Mouse (Mus musculus) testis, postnatal 10 days (tissue): Measurements from ENCODE around the gene Ttll9.

ENCODE experiments used
- DNase-seq: peaks from one replicate; pipeline ENCODE4 v3.0.0; 2021; ENCODE audit warnings: low spot score

Ttll9 gene

GRCm38 (mm10) chr2:153014758-153015593 lies 52.7 kb downstream of the Ttll9 start, which contains the start of gene Pdrg1:
Gene Pdrg1, minus strand, starts transcription at chr2:153015427.
- DNase-seq, result peak; percentile 96

DNA sequence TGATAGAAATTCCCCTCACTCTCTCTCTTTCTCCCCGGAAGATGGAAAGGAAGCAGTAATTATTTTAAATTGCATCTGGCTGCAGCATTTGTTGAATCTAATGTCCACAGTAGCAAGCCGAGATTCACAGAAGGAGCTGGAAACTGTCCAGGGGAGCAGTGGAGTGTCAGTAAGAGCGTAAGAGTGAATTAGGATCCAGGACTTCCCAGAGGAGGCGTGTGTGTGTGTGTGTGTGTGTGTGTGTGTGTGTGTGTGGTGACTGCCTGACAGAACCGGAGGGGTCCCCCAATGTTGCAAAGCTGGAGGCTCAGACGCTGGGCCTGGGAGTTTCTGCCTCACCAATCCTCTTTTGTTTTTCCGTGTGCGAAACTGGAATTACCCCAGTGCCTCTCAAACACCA lies 53.5 kb downstream of the Ttll9 start:
- no peak for DNase-seq

DNA sequence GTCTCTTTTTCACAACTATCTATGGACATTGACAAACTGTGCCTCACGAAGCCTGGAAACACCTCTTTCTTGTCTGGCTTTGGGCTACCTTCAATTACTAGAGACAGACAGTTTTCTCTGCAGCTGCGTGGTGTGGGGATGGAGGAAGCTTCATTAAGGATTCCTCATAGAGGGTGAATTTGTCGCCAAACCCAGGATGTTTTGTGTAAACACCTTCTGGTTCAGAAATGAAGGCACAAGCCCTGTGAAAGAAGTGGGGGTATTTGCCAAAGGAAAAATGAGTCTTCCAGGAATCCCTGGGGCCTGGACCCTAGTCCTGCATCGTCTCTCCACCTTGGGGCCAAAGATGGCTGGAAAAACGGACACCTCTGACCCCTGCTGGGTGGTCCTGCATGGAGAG lies 54.5 kb downstream of the Ttll9 start:
- DNase-seq, result no peak

DNA sequence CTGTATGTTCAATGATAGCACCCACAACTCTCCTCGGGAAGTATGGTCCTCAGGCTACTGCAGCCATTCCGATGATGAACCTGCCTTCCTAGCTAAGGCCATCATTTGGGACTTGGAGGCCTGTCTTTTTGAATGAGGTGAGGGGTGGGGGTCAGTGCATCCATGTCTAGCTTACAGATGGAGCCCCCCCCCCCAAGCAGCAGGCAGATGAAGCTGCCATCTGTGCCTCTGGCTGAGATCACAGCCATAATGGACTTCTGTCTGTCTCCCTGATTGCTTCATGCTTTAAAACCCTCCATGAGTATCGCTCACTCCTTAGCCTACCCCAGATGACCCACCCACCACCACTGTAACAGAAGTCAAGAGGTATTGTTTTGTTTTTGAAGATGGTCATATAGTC lies 57.1 kb downstream of the Ttll9 start:
- no peak for DNase-seq

DNA sequence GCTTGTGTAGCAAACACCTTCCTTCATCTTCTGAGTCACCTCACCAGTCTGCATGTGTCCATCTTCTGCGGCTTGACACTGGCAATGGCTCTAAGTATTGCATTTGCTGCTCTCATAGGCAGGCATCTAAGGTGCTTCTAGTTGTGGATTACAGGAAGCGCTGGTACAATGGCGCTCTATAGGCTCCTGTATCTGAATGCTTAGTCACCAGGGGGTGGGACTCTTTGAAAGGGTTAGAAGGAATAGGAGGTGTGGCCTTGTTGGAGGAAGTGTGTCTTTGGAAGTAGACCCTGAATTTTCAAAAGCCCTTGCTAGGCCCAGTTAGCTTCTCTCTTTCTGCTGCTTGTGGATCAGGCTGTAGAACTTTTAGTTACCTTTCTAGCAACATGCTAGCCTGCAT lies 58.9 kb downstream of the Ttll9 start:
- DNase-seq, result no peak

DNA sequence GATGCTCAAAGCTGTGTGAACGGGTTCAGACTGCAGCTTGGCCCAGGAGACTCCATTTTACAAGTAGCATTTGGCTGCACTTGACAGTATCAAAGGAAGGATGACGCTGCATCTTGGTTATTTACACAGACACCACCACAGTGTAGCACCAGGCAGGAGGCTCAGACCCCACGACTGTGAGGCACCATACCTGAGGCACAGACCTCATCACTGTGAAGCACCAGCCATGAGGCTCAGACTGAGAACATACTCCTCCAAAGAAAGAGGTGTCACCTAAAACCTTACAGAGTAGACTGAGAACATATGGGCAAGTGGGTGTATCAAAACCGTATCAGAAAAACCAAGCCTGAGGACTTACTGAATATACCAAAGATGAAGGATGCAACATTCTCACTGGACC lies 60.6 kb downstream of the Ttll9 start:
- no peak for DNase-seq

DNA sequence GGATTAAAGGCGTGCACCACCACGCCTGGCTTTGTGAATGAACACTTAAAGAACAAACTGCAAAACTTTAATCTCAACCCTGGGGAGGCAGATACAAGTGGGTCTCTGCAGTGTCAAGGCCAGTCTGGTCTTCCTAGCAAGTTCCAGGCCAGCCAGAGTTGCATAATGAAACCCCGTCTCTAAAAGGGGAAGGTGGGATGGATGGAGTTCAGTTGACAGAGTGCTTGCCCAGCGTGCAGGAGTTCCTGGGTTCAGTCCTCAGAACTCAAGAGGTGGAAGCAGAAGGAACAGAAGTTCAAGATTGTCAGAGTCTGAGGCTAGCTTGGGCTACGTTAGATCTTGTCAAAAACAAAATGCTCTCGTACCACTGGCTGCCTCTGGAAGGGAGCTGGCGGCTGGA lies 63.8 kb downstream of the Ttll9 start:
- DNase-seq, result no peak

DNA sequence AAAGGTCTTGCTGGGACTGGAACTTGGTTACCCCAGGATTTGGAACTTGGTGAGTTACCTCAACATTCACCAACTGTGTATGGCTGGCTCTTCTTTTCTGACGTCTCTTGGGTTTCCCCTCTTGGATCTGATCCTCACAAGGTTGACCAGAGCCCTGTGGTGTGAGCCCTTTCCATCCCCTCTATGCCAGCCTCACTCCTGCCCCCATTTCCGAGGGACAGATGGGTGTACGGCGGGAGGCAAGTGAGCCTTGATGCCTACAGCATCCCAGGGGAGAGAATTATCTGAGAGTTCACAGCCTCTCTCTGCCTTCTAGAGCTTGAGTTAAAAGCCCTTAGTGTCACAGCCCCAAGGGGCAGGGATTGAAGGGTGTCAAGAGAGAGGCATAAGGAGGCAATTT lies 65.2 kb downstream of the Ttll9 start:
- DNase-seq, result no peak

GRCm38 (mm10) chr2:153030422-153030821 lies 68.1 kb downstream of the Ttll9 start:
- DNase-seq, result no peak

DNA sequence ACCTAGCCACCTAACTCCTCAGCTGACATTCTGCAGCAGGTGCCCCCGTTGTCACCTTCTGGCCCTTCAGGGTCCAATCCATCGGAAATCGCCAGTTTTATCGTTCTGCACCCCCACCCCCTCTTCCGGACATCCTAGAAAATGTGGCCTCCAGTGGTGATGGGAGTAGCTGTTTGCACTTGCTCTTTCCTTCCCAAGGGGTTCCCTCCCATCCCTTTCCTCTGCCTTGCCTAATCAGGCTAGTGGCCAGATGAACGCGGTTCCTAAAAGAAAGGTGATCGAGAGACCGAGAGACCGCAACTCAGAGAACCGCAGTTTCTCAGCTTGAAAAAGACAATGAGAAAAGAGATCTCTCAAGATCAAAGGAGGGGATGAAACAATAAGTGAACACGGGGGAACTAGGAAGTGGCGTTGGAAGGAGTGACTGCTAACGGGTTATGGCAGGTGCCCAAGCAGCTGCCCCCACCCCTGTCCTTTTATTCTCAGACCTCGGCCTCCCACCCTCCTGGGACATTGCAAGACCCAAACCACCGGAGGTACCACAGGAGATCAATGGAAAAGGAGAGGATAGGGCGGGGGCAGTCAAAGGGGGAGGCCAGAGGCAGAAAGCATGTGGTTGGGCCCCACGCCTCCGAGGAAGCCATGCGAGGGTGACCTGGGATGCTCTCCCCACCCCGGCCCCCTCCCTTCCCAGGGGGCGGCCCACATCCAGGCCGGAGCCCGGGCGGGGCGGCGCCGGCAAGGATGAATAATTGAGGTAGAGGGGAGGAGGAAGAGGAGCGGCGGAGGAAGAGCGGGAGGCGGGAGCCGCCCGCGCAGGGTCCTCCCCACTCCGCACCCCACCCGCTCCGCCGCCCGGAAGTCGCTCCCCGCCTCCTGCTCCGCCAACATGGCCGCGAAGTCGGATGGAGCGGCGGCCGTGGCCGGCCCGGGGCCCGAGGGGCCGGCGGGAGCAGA lies 69.1 kb downstream of the Ttll9 start, which contains the start of gene Xkr7:
Gene Xkr7, plus strand, starts transcription at position 727 of the 957 bp plus-strand sequence.
- no peak for DNase-seq

DNA sequence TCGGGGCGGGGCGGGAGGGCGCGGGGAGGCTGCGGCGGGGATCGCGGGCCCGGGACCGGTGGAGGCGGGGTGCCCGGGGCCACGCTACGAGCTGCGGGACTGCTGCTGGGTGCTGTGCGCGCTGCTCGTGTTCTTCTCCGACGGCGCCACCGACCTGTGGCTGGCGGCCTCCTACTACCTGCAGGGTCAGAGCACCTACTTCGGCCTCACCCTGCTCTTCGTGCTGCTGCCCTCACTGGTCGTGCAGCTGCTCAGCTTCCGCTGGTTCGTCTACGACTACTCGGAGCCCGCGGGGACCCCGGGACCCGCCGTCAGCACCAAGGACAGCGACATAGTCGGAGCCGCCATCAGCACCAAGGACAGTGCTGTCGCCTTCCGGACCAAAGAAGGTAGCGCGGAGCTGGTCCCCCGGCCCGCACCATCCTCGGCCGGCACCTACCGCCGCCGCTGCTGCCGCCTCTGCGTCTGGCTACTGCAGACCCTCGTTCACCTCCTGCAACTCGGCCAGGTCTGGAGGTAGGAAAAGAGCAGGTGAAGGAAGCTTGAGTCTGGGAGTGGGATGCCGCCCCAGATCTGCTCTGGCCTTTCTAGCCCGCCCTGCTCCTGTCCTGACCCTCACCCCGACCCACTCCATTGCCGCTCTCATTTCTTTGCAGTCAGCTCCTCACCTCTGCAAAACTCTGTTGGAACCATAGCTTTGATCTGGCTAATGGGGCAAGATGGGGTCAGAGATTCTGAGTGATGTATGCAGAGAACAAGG lies 70.0 kb downstream of the Ttll9 start:
- peak; percentile 94 for DNase-seq

- DNase-seq, result no peak
Measured at GRCm38 (mm10) chr2:153032973-153033372, 70.7 kb downstream of the Ttll9 start.

DNA sequence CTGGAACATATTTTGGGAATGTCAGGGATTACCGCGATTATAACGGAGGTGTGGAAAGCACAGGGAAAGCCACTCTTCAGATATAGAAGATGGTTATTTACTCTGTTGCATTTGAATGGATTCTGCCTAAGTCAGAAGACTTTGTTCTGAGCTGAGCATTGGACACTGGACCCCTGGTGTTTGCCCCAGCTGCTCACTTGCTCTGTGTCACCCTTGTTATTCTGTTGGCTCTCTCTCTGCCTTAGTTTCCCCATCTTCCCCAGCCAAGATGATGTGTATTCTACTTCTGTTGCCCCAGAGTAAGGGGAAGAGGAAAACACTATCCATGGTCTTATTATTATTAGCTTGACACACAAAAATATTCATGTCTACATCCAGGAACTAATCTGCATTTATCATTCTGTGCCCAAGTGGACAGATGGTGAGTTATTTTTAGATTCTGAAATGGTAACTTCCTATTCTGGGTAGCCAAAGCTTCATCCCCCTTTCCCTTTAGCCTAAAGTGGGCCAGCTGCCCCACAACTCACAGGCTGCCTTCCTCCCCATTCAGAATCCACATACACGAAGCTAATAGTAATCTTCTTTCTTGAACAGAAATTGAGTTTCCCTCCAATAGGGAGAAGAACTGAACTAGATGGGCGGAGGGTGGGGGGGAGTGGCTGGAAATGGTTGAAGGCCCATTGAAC lies 71.4 kb downstream of the Ttll9 start:
- no peak for DNase-seq

GRCm38 (mm10) chr2:153036690-153037089 lies 74.4 kb downstream of the Ttll9 start:
- DNase-seq, result no peak

GRCm38 (mm10) chr2:153043886-153044285 lies 81.6 kb downstream of the Ttll9 start:
- no peak for DNase-seq

DNA sequence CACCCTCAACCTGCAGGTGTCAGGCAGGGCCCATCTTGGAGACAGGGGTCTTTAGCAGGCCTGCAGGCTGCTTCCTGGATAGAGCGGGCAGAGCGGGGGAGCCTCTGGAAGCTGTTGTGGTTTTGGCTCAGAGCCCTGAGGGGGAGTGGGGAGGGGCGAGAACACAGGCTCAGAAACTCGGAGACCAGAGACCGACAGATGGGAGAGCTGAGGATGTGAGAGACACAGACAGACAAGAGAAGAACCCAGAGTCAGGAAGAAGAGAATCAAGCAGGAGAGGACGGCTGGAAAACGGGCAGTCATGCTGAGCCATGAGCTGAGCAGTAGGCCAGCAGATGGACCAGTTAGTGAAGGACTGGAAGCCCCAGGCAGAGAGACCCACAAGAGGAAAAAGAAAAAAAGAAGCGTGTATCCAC lies 83.6 kb downstream of the Ttll9 start:
- DNase-seq, result no peak

GRCm38 (mm10) chr2:153047828-153048465 lies 85.7 kb downstream of the Ttll9 start:
- peak; percentile 81 for DNase-seq

DNA sequence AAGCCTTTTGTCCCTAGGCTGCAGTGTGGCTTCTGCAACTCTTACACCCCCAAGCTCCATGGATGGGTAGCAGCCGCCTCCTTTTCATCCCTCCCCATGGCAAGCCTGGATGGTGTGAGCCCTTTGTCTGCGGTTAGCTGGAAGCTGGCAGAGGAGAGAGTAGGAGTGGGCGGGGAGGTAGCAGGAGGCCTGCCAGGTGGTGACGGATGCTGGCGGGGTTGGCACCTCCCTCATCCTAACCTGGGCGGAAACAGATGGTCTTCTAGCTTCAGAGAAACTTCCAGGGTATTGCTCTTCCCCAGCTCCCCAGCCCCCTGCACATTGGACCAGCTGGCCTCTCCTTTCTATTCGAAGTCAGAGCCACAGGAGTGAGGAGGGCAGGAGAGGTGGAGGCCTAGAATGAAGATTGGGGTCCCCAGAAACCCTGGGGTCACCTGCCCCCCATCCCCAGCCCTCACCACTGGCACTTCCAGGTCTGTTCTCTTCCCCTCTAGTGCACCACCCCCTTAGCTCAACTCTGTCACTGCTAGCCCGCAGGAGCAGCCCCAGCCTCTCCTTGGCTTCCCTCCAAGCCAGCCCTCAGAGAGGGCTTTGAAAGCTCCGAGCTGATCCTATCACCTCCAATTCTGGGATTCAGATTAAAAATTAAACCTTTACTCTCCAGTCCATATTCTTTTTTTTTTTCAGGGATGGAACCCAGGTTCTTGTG lies 87.2 kb downstream of the Ttll9 start:
- DNase-seq, result no peak

GRCm38 (mm10) chr2:153049997-153050358 lies 87.7 kb downstream of the Ttll9 start:
- no peak for DNase-seq

GRCm38 (mm10) chr2:153051095-153051494 lies 88.8 kb downstream of the Ttll9 start:
- no peak for DNase-seq
